Mouse (Mus musculus): ENCODE results near the gene Col4a3.

The Col4a3 gene

DNA sequence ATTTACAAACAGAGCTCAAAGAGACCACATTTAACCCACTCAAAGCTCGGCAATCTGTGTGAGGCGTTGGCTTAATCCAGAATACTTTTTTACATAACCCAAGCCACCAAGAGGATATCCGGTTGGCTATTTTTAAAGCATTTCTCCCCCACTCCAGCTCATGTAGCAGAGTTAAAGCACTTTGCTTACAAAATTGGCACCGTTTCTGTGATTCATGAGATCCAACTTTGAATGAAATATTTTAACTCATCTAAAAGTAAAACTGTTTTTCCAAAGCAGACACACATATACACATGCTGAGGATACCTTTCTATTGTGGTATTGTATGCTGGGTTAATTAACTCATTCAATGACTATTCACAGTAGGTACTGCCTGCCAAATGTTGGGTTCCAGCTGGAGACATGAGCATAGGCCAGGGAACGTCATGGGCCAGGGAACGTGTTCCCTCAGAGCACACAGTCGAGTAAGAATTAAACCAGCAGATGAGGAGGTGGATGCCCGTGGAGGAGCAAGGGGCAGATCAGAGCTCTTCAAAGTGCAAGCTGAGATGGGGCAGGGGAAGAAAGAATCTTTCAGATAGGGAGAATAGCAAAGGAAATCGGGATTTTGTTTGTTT is 22.0 kb downstream of the Col4a3 start:
- DNase-seq = no peak

DNA sequence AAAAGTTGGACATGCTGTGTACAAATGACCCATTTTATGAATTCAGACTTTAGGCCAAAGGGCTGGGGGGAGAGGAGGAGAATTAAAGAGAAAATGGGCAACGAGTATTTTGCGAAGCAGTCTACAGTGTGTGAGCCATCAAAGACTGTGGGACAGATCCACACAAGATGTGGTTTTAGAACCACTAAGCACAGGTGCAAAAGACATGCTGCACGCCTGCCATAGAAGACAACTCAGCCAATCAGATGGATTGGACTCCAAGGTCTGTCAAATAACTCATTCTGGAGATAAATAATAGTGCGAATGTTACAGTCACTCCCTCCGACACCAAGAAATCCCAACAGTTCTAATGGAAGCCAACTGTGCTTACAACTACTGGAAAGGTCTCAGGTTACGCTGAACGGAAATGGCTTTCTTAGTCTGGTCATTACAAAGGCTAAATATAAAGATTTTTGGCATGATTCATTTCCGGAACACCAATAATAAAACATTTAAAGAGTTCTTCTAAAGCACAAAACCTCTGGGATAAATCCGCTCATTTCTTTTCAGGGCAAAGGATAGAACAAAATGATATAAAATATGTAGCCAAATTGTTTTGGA is 25.4 kb downstream of the Col4a3 start:
- no peak for DNase-seq

DNA sequence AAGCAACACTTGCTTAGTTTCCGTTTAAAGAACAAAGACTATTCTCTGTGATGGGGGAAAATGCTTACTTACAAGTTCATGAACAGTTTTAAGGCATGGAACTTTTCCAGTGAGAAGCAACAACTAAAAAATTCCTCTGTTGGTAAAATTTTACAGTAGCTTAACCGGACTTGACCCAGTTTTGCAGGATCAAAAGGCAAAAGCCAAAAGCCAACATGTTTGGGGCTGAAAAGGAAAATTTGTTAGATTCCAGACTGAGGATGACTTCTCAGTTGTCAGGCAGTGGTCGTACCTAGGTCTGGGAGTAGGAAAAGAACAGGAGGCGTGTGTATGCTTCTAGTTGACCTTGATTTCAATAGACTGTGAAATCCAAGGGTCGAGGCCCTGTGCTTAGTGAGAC is 31.3 kb downstream of the Col4a3 start:
- no peak for DNase-seq

GRCm38 (mm10) chr1:82618592-82618991 is 31.9 kb downstream of the Col4a3 start:
- no peak for DNase-seq

DNA sequence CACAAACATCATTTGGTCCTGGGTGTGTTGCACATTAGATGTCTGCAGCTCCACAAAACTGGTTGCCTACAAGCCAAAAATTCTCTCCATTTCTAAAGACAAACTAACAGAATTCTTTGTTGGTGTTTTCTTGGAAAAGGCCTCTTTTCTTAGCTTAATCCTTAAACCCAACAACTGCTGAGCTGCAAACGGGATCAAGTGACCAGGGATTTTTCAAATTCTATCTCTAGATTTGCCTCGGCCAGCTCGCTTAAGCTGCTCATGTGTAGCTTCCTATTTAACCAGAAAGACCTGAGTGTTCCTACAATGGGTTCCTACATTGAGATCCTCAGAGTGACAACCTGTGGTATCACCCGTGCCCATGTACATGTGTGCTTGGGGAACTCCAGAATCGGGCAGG is 33.3 kb downstream of the Col4a3 start:
- DNase-seq = no peak

GRCm38 (mm10) chr1:82624934-82625333 is 38.2 kb downstream of the Col4a3 start:
- no peak for DNase-seq

- DNase-seq = no peak
Measured at GRCm38 (mm10) chr1:82625474-82625873, 38.8 kb downstream of the Col4a3 start.

- DNase-seq = no peak
Measured at GRCm38 (mm10) chr1:82627652-82628051, 40.9 kb downstream of the Col4a3 start.

- DNase-seq = no peak
Measured at GRCm38 (mm10) chr1:82629495-82629894, 42.8 kb downstream of the Col4a3 start.

DNA sequence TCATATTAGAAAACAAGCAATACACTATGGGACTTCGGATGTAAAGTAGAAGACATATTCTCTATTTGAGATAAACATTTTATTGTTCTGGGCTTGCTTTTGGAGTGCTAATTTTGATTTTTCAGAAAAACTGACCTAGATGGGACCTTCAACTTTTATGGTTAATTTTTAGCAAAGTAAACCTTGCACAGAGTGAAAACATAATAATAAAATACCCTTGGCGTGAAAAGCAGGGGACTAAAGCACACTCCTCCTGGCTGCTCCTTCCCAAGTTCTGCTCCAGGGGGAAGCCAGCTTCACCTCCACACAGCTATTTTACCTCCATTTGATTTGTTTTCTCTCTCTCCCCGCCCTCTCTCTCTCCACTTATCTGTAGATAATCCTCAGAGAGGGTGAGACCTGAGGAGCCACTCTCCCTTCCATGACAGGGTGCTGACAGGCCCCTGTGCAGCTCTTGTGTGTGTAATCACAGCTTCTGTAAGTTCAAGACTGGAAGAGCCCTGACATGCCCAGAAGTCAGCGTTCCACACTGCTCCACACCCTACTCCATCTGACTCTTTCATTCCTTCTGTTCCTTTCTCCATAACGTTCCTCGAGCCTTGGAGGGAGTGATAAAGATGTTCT is 44.6 kb downstream of the Col4a3 start:
- no peak for DNase-seq

DNA sequence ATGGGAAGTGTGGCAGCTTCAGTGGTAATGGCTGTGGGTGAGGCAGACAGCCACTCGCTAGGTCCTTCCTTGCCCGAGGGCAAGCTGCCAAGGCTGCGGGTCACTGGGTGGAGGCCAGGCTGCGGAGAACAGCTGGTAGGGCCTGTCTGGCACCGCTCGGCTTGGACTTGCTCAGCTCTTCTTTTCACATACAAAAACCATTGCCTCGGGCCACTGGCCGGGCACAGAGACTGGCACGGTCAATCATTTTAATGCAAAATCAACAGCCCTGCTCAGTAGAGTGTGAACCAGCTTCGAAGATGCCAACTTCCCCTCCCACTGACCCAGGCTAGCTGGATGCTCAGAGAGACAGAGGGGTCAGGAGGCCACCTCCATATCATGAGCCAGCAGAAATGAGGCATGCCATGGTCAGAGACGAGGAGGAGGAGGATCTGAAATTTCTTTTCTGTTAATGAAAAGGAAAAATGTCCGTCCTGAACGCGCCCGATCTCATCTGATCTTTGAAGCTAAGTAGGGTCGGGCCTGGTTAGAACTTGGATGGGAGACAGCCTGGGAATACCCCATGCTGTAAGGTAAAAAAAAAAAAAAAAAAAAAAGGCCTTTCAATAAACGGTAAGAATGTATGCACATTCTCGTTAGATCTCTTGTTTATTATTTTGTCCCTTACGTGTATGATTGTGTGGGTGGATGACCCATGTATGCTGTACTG is 48.0 kb downstream of the Col4a3 start:
- peak; percentile 59 to 75 for DNase-seq

GRCm38 (mm10) chr1:82635254-82635620 is 48.5 kb downstream of the Col4a3 start:
- no peak for DNase-seq

- no peak for DNase-seq
Measured at GRCm38 (mm10) chr1:82636321-82636720, 49.6 kb downstream of the Col4a3 start.

DNA sequence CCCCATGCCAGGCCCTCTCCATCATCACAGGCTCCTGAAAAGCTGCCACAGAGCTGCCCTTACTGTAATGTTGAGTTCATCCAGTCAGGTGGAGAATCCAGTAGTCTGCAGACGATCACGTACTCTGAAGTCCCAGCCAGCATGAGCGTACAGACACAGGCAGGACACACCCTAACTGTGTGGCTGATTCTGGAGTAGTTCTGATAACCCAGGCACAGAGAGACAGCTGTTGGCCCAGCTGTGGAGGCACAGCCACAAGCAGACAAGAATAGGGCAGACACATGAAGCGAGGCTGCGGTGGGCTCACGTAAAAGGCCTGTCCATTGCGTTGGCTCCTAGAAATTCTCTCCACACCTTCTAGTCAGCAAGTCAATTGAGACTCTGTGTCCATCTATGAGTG is 50.7 kb downstream of the Col4a3 start:
- no peak for DNase-seq

- DNase-seq = no peak
Measured at GRCm38 (mm10) chr1:82638428-82638827, 51.7 kb downstream of the Col4a3 start.

- DNase-seq = peak; percentile 72 to 81
Measured at GRCm38 (mm10) chr1:82641316-82641987, 54.7 kb downstream of the Col4a3 start.

DNA sequence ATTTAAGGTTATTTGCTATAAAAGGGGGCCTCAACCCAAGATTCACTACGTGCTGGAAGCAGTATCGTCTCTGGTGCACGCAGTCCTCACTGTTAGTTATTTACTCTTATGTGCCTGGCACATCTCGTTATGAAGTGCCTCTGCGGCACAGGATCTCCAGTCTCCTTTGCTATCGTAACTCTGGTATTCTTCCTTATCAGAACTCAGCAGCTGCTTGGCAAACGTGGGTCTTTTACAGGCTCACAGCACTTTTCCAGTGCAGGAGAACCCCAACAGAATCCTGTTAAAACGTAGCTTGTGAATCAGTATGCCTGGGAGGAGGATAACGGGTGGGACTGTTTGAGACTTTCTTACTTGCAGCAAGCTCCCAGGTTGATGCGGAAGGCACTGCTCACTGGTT is 61.3 kb downstream of the Col4a3 start:
- no peak for DNase-seq

DNA sequence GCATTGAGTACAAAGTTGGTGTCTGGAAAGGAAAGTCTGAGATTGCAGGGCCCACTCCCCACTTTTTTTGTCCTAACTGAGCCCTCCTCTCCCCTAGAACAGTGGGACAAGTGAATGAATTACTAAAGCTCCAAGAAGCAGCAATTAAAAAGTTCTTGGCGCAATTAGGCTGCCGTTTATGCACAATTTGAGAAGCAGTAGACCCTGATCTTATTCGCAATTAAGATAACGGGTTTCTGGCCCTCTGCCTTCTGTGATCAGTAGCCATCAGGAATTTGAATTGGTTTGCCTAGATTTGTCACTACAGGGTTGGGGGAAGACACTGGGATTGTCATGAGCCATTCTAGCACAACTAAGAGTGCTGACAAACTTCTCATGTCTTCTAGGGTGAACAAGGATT is 64.1 kb downstream of the Col4a3 start:
- no peak for DNase-seq

GRCm38 (mm10) chr1:82654046-82654445 is 67.3 kb downstream of the Col4a3 start:
- DNase-seq = no peak

DNA sequence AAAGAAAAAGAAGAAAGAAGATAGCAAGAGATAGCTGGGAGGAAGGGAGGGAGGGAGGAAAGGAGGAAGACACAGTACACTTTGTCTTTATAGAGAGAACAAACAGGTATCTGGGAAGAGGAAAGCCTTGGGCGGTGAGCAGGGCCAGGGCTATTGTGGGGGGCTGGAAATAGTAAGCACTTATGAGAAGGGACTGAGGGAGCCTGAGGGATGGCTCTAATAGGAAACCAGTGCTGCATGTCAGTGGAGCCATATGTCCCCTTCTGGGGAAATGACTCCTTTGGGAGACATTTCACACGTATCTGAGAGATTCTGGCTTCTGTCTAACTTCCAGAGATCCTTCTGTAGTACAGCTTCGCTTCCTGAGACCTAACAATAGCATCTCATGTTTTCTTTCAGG is 69.7 kb downstream of the Col4a3 start:
- DNase-seq = no peak

DNA sequence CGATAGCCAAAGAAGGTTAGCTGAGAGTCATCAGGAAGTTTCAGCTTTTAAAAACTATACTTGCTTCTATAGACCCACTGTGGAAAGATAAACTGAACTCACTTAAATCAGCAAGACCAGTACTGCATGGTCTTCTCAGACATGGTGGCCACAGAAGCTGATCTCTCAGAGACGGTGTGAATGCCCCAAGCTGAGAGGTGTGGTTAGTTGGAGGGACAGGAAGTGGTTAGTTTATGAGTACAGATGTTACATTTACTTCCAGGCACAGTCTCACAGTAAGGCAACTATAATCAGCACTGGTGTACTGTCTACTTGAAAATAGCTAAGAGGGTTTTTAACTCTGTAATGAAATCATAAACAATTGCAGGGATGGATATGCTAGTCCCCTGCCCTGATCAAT is 75.5 kb downstream of the Col4a3 start:
- no peak for DNase-seq

DNA sequence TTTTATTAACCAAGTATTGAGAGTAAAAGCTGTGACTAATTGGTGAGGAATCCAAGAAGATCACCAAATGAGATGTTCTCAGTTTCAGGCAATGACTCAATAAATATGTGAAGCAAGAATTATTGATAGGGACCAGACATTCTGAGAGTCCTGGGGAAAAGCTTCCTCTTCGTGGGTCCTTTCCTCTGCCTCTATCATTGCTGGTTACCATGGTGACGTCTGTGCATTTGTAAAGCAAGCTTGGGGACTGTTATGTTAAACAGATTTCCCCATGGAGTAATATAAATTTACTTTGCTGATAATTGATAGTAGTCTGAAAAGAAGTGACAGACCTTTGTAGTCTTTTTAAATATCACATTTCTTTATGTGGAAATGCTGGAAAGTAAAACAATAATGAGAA is 76.8 kb downstream of the Col4a3 start:
- no peak for DNase-seq

- no peak for DNase-seq
Measured at GRCm38 (mm10) chr1:82686328-82686727, 99.6 kb downstream of the Col4a3 start.

DNA sequence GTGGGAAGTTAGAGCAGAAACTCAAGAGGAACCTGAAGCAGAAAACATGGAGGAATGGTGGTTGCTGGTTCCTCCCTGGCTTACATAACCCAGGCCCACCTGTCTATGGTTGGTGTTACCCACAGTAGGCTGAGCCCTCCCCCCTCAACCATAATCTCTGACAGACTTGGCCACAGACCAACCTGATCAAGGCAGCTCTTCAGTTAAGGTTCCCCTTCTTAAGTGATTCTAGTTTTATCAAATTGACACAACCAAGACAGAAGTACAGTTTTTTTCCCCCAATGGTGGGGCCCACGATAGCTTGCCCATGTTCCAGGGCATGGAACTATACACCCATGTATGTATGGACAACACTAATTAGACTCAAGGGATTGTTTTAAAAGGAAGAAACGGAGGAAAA is 100.1 kb downstream of the Col4a3 start:
- no peak for DNase-seq

Data from lung, postnatal 4 days (tissue).